Mouse (Mus musculus): ENCODE results near the gene Rsbn1.

Rsbn1 gene

GRCm38 (mm10) chr3:103914010-103914669 is at the start of gene Rsbn1:
Gene Rsbn1 (plus strand): TSS chr3:103914120.
- in situ Hi-C loops (cut with MseI, MboI), result no loop called here

DNA sequence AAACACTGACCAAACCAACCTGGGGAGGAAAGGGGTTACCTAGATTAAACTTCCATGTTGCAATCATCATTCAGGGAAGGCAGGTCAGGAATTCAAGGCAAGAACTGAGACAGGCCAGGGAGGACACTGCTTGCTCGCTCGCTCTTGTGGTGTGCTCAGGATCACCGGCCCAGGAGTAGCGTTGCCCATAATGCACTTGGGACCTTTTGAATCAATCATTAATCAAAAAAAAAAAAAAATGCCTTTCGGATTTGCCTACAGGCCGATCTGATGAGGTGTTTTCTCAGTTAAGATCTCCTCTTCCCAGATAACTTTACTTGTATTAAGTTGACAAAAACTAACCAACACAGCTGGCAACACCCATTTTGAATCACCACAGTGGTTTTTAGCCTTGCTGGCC is 49.7 kb upstream of the Rsbn1 start:
- in situ Hi-C loops (cut with MseI, MboI), result no loop called here

DNA sequence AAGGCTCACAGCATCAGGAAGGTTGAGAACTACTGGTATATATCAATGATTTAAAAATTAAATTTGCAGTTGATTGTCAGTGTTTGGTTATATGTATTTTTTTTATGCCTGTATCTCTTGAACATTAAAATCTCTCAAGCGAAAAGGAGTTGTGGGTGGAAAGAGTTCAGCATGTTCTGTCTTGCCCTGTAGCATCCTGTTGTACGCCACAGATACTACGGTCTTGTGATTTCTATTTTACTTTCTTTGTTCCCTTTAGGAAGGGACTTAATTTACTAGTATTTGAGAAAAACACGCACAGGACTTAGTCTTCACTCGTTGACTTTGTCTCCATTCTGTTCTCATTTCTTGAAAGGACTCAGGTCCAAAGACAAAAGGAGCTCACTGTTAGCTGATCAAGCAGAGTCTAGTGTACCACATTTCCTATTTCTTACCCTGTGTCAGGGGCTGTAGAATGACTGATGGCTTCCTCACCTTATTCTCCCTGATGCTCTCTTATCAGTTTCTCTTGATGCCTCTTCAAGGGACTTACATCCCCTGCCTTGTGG is 46.4 kb upstream of the Rsbn1 start:
- in situ Hi-C loops (cut with MseI, MboI), result no loop called here

DNA sequence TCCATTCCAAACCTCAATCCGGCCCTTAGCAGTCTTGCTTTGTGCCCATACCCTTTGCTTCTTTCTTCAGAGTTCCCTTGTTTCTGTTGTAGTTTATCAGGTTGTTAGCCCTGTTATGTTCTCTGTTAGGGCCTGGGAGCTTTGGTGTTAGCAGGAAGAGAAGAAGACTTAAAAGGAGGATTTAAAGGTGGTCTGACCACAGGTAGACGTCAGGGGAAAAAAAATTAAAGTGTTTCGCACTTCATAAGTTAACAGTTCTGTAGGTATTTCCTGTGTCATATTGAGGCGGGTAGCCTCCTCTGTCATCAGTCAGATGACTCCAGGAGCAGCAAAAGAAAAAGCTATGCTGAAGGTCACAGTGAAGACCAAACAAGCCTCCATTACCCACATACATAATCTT is 45.9 kb upstream of the Rsbn1 start:
- in situ Hi-C loops (cut with MseI, MboI), result no loop called here

DNA sequence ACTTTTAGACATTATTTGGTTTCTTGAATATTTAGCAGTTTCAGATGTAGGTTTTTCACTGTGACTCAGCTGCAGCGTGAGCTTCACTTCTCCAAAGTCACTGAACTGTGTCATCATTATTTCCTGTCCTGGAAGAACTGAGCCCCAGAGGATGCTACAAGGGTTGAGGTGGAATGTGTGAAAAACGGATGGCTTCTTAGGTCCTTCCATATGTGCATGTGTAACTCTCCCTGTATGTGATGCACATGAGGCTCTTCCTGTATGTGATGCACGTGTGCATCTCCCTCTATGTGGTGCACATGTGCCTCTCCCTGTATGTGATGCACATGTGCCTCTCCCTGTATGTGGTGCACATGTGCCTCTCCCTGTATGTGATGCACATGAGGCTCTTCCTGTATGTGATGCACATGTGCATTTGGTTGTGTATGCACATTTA is 41.2 kb upstream of the Rsbn1 start:
- in situ Hi-C loops (cut with MseI, MboI), result no loop called here

- in situ Hi-C loops (cut with MseI, MboI), result no loop called here
Observed at GRCm38 (mm10) chr3:103874329-103874728, 39.6 kb upstream of the Rsbn1 start.

- in situ Hi-C loops (cut with MseI, MboI), result loop anchor here in 1 of 2 experiments (5.0 kb wide), 1 partner anchor 34 kb away; no protein-coding TSS in a partner anchor
Observed at GRCm38 (mm10) chr3:103885946-103886345, 28.0 kb upstream of the Rsbn1 start.

GRCm38 (mm10) chr3:103887581-103887980 is 26.3 kb upstream of the Rsbn1 start:
- in situ Hi-C loops (cut with MseI, MboI), result loop anchor here in 1 of 2 experiments (5.0 kb wide), 1 partner anchor 35 kb away; no protein-coding TSS in a partner anchor

DNA sequence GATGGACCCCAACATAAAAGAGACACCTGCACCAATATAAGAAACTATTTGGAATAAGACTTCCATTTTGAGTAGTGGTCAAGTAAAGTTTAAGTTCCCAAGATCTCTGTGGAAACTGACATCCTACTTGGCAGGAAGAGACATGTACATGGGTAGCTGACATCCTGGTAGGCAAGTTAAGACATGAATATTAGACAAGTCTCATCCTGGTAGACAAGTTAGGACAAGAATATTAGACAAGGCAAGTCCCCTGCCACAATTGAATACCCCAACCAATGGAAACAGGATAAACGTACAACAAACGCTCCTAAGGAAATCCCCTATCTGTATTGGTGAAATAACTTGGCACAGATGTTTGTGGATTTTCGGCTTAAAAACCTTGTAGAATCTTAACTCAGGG is 20.5 kb upstream of the Rsbn1 start:
- in situ Hi-C loops (cut with MseI, MboI), result no loop called here

DNA sequence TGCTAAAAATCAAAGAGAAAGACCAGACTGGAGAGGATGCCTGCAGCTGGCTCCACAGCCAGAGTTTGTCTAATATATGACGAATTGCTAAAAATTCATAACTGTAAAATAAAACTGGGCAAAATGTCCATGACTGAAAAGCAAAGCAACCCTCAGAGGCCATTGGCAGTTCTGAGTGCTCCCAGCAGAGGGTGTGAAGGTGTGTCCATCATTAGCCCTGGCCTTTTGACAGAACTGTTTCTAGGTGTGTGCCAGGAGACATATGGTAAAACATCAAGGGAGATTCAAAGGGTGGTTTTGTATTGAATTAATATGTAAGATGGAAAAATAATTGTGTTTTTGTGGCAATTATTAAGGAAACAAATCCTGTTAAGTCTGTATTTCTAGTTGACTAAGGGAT is 9.2 kb upstream of the Rsbn1 start:
- in situ Hi-C loops (cut with MseI, MboI), result no loop called here

DNA sequence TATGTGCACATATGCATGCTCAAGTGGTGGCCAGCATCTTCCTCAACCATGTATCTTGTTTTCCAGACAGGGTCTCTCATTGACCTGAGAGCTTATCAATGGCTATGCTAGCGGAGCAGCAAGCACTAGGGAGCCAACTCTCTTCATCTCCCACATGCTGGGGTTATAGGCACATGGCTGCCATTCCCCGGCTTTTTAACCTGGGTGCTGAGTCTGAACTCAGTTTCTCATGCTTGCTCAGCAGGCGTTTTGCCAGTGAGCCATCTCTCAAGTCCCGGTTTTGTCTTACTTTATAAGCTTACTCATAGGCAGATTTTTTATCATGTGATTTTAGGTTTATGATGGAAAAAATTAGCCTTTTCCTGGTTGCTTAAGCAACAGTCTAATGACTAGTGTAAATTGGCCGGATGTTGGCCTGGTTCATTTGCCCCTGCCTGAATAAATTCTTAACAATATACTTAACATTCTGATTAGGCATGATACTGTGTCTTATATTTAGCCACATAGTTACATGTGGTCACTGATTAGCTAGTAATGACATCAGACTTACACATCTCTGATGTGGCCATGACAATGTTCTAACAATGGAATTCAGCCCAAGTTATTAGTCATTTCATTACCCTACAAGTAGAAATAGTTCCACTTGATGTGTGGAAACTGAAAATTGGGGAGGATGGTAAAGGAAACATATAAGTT is 6.4 kb upstream of the Rsbn1 start:
- in situ Hi-C loops (cut with MseI, MboI), result no loop called here

DNA sequence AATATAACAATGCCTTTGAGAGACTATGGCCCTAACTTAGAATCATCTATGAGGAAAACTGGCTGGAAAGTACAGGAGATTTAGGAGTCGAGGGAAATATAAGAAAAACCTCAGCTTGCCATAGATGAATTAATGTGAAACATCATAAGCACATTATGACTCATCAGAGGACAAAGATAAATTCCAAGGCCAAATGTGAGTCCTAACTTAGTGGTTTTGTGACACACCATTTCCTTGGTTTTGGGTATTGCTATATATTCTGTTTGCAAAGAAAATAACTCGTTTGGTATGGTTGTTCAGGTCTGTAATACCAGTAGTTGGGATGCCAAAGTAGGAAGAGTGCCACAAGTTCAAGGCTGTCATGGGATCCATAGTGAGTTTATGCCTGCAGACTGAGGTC is 5.1 kb upstream of the Rsbn1 start:
- in situ Hi-C loops (cut with MseI, MboI), result no loop called here

- in situ Hi-C loops (cut with MseI, MboI), result no loop called here
Observed at GRCm38 (mm10) chr3:103913451-103913961, 414 bp upstream of the Rsbn1 start.

- in situ Hi-C loops (cut with MseI, MboI), result no loop called here
Observed at GRCm38 (mm10) chr3:103914732-103915508, 1.0 kb downstream of the Rsbn1 start.

GRCm38 (mm10) chr3:103915509-103915896 is 1.6 kb downstream of the Rsbn1 start:
- in situ Hi-C loops (cut with MseI, MboI), result no loop called here

GRCm38 (mm10) chr3:103916205-103916838 is 2.4 kb downstream of the Rsbn1 start:
- in situ Hi-C loops (cut with MseI, MboI), result no loop called here

- in situ Hi-C loops (cut with MseI, MboI), result no loop called here
Observed at GRCm38 (mm10) chr3:103916839-103917237, 2.9 kb downstream of the Rsbn1 start.

DNA sequence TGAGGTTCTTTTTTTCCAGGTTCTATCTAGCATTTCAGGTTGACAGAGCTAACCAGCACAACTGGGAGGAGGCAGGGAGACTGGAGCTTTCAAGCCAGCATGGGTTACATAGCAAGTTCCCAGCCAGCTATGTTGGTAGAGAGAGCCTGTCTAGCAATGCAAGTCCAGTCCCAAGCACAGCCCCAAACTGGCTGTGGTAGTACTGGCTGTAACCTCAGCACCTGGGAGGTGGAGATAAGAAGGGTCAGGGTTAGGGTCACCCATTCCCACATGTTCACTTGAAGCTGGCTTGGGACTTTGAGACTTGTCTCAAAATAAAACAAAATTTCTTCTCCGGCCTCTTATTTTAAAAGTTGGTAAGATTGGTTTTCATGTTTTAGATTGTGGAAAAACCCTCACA is 6.2 kb downstream of the Rsbn1 start:
- in situ Hi-C loops (cut with MseI, MboI), result no loop called here

GRCm38 (mm10) chr3:103925302-103925701 is 11.4 kb downstream of the Rsbn1 start:
- in situ Hi-C loops (cut with MseI, MboI), result no loop called here

DNA sequence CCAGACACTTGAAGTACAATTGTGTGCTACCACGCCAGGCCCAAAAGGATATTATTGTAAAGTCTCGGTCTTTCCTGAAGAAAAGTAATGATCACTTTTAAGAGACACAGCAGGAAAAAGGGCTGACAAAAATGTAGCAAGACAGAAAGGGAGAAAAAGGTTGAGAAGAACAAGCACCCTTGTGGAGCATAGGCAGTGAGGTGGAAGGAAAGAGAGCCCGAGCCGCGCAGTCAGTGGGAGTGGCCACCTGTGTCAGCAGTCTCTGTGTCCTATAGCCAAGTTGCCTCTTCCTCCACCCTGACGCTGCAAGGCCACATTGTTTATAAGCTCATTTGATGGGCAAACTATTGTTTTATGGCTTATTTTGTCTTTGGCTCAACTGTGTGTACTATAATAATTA is 13.6 kb downstream of the Rsbn1 start:
- in situ Hi-C loops (cut with MseI, MboI), result no loop called here

DNA sequence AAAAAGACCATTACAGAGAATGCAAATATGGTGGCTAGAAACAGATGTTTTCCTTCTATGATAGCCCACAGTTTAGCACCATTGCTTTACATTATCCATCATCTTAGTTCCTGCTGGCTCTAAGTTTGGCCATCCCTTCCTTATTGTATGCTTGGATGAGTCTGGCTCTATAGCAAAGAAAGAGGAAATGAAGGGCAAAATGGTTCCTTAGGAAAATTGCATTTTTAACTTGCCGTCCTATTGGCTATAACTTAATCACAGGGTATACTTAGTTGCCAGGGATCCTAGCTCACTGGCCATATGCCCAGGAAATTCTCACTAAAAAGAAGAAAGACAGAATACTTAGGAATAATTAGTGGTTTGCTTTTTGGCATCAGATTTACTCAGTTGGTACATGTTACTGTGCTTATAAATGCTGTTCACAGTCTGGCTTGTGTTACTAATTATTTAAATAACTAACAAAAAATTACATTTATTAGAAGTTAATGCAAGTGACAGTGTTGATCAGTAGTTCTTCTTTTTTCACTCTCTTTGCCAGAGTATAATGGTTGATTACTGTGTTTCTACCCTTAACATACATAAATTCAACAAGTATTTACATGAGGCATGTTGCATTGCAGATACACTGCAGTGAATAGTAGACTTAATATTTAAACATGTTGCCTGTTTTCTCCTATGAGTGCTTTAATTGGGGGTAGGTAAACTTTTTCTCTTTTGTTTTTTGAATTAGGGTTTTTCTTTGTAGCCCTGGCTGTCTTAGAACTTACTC is 31.1 kb downstream of the Rsbn1 start:
- in situ Hi-C loops (cut with MseI, MboI), result no loop called here
